Mouse (Mus musculus) adrenal gland, postnatal 14 days (tissue): ENCODE measurements around the gene Aldob. TPM values are rescaled to one million over a fixed set of nuclear protein-coding genes. Genes with fewer than 3 reads are reported as not detected.

Source experiments
- DNase-seq: peaks from one replicate; pipeline ENCODE4 v3.0.0; 2021; ENCODE audit warnings: mixed read lengths
- long read RNA-seq, 2 experiments: library from polyadenylated mRNA; stranded (forward); transcript quantifications; one replicate each; pipeline ENCODE4 v2.0.0; 2021
- total RNA-seq: library from RNA; stranded (reverse); gene quantifications from 2 replicates; pipeline ENCODE4 v1.2.3, GENCODE M21; 2021

Gene Aldob
- 22.2 and 273 TPM in 2 replicates for total RNA-seq
- long read RNA-seq, experiment 1, transcript Aldob-201 (9 exons, 2,016 nt), result major isoform, 12 of 14 reads
- long read RNA-seq, experiment 1, partial matches to known transcripts, result 0 of 14 reads
- long read RNA-seq, experiment 1, other reads (novel, unspliced or antisense), result 2 of 14 reads
- long read RNA-seq, experiment 2, transcript Aldob-201 (9 exons, 2,016 nt), result major isoform, 301 of 336 reads
- long read RNA-seq, experiment 2, partial matches to known transcripts, result 30 of 336 reads
- long read RNA-seq, experiment 2, other reads (novel, unspliced or antisense), result 5 of 336 reads

DNA sequence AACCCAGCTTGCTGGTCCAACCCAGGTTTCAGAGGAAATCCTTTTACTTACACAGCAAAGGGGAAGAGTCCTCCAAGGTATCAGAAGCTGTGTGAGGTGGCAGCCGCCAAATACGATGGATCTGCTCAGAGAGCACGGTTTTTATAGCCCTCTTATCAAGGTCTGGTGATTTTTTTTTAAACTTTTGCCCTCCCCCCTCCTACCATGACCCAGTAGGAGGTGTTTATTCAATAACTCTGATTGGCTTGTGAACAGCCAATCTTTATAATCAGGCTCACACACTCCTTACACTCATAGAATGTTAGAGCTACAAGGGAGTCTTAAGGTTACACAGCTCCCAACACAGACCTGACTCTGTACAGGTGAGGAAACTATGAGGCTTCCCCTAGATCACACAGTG is at the start of gene Aldob:
Gene Aldob (minus strand): TSS at position 164 of the 400 bp plus-strand sequence.
- DNase-seq, result no peak

- peak; percentile 83 for DNase-seq
These were observed 48.1 kb upstream of the Aldob start, which contains the start of gene Tmem246 for GRCm38 (mm10) chr4:49597183-49598100. TSS of gene Tmem246 (minus strand) at chr4:49597876.

- no peak for DNase-seq
These were observed 47.5 kb upstream of the Aldob start for GRCm38 (mm10) chr4:49596846-49597182.

DNA sequence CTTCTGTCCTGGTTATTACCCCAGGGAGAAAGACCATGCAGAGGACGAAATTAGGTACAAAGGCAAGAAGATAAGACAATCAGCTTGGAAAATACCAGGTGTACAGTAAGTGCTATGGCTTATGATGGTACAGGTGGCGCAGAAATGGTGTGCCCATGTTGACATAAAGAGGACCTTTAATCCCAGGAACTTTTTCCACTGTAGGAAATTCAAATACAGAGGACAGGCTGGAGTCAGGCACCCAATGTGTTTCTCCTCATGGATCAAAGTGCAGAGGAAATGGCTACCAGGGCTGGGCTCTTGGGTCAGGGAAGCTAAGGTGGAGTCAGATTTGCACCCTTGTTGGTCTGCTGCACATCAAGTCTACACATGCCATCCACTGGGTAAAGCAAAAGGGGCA is 40.8 kb upstream of the Aldob start:
- DNase-seq, result no peak

DNA sequence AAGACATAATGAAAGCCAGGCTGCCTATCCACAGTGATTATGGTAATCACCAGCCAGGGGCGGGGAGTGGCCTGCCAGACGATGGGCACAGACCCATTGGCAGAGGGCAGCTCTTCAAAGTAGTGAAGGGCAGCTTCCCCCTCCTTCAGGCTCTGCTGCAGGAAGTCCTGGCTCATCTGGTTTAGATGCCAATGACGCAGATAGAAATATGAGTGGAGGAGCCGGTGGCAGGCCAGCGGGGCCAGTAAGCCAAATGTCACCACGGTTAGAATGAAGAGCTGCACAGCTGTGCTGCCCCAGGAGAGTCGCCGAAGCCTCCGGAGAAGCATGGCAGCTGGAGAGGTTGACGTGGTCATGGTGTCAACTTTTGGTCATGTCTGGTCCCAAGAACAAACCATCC is 37.5 kb upstream of the Aldob start:
- no peak for DNase-seq

- DNase-seq, result peak; percentile 17
These were observed 36.3 kb upstream of the Aldob start for GRCm38 (mm10) chr4:49585524-49586101.

DNA sequence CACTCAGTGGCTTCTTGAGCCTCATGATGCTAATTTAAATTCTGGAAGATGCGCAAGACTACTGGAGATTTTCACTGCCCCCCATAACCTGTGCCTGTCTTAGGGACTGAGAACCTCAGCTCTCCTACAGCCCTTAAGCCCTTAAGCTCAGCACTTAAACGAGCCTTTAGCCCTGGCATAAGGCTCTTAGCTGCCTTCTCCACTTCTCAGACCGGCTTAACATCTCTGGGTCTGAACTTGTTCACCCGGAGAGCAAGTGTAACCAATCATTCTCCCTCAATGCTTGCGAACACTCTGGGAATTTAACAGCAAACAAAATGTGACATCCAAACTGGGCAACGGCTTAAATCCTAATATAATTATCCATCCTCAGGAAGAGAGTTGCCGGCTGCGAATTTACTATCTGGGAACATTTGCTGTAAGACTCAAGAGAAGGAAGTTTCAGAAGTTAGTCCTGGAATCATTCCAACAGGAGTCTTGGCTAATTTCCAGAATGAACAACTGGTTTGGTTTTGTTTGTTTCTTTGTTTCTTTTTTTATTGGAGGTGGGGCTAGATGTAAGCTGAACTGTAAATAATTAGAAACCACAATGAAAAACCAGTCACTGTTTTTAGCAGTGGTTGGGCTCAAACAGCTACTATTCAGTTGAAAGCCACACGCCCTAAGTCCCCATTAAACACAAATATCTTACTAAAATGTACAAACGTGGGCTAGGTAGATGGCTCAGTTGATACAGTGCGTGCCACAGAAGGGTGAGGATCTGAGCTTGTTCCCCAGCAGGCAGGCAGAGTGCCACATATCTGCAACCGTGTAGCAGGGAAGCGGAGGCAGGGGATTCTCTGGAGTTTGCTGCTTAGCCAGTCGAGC is 34.9 kb upstream of the Aldob start:
- DNase-seq, result no peak

GRCm38 (mm10) chr4:49581256-49581655 is 31.9 kb upstream of the Aldob start:
- DNase-seq, result no peak

GRCm38 (mm10) chr4:49572194-49572593 is 22.8 kb upstream of the Aldob start:
- DNase-seq, result no peak

DNA sequence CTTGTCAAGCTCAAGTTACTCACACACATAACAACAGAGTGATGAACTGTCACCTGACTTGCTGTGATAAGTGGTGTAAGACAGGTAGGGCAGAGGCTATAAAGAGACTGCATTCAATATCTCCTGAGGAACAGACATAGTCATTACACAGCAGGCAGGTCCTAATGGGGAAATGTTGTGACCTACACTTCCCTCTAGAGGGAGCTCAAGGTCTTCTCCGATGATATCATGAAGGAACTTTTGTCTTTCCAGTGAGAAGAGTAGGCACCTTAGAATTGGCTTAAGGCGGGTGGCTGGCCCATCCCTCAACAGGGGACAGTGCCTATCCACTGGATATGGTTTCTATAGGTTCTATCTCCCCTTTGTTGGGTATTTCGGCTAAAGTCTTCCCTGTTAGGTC is 18.3 kb upstream of the Aldob start:
- DNase-seq, result peak; percentile 62

GRCm38 (mm10) chr4:49559915-49560772 is 10.8 kb upstream of the Aldob start:
- DNase-seq, result peak; percentile 81

- no peak for DNase-seq
These were observed 8.8 kb upstream of the Aldob start for GRCm38 (mm10) chr4:49558181-49558580.

GRCm38 (mm10) chr4:49557375-49557774 is 8.0 kb upstream of the Aldob start:
- DNase-seq, result no peak

DNA sequence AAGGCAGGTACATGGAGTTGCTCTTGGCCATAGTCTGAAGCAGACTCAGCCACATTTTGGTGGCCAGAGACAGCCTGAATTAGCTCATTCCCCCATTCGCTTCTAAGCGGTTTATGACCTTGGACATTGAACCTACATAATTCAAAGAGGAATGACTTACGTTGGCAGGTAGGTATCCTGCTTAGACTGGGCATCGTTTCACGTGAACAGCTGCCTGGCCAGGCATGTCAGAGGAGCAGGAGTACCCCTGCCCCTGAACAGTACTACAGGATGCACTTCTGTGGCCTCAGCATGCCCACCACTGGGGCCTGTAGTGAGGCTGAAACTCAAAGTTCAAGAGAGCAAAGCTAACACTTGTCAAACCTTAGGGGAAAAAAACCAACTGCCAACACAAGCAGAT is 4.0 kb upstream of the Aldob start:
- DNase-seq, result no peak

GRCm38 (mm10) chr4:49547544-49548219 is 1.7 kb downstream of the Aldob start:
- DNase-seq, result no peak

GRCm38 (mm10) chr4:49546873-49547543 is 2.3 kb downstream of the Aldob start:
- DNase-seq, result no peak

DNA sequence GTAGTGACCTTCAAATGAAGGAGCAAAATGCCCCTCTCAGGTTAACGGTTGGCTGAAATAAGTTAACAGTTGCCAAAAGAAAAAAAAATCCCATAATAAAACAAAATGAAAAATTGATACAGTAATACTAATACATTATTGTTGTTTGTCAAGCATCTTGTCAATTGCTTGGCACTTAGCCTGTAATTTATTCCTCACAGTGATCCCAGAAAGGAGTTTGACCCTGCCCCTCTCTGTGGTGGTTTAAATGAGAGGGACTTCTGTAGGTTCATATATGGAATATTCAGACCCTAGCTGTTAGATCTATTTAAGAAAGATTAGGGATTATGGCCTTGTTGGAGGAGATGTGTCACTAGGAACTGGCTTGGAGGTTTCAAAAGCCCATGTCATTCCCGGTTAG is 3.3 kb downstream of the Aldob start:
- no peak for DNase-seq

DNA sequence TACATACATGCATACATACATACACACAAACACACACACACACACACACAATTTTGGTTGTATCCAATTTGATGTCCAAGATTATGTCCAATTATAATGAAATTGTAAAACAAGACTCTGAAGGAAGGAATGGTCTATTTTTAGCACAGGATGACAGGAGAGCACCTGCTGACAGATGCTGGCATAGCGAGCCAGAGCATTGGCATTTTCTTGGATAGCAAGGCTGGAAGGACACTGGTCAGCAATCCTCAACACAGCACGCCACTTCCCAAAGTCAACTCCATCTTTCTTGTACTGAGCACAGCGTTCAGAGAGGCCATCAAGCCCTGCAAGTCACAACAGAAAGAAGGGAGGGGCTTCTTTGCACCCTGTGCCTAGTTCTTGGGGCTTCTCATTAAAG is 8.4 kb downstream of the Aldob start:
- no peak for DNase-seq

GRCm38 (mm10) chr4:49539665-49540064 is 9.7 kb downstream of the Aldob start:
- DNase-seq, result peak; percentile 22

DNA sequence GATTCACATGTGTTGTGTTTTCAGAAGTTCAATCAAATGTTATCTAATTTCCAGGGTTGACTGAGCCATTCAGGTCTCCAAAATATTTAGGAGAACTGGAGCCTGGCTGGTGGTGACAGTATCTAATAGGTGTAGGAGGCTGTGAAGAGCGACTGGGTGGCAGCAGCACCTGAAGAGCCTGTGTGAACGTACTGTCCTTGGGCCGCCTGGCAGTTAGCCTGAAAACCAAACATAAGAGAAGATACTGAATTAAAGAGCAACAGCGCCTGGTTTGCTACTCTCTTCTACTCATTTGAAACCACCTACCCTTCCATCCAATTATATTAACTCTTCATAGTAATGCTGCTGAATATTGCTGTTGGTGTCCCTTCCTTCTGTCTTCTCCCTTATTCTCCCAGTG is 12.7 kb downstream of the Aldob start:
- DNase-seq, result no peak
